Mouse (Mus musculus): ENCODE measurements around the gene Rybp. TPM values are rescaled to one million over a fixed set of nuclear protein-coding genes. Genes with fewer than 3 reads are reported as not detected.
A peak's percentile ranks its signal among the peaks of the same experiment; 100 is the strongest.

Gene Rybp
- total and polyA plus RNA-seq, 3 experiments, result 4.4 to 37.7 (median 27.1) TPM

DNA sequence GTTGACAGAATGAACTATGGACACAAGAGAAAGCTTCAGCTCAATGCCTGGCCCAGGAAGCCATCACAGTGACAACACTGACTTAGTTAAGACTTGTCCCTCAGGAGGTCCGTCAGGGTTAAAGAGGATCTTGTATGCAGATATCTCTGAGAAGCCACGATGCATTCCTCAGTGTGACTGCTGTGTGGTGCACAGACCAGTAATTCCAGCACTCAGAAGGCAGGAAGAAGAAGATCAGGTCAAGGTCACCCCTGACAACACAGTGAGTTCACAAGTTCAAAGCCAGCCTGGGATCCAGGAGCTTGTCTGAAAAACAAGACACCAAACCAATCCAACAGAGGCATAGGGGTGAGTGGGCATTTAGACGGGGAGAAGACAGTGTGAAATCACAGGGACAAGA, 67.3 kb downstream of the Rybp start:
- no peak for DNase-seq

DNA sequence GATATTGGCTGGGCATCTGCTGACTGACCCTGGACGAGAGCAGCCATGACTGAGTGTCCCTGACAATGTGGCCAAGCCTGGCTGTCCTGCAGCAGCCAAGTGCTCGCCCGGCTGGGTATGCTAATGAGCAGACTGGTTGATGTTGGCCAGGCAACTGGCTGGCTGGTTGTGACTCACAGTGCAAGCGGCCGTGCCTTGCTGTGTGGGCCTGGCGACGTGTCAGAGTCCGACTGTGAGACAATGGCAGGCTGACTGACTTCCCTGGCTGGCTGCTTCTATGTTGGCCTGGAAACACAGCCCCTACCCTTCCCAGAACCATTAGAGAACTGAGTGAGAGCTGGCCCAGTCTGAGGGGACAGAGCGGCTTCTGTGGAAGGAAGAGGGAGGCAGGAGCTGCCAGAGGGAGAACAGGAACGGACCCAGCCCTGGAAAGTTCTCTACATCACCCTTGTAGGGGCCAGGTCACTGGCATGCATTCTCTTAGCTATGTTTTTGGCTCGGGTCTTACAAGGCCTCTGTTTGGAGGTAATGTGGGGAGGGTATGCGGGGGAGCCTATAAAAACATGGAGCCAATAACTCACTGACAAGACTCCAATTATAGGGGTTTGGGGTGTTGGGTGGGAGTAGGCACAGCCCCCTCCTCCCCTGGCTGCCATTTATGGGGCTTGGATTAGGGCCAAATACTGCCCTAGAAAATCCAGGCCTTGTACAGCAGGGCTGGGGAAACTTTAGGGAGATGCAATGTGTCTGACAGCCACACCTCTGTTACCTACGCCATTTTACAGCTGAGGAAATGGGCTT, 68.5 kb downstream of the Rybp start:
- DNase-seq, result peak; percentile 93

DNA sequence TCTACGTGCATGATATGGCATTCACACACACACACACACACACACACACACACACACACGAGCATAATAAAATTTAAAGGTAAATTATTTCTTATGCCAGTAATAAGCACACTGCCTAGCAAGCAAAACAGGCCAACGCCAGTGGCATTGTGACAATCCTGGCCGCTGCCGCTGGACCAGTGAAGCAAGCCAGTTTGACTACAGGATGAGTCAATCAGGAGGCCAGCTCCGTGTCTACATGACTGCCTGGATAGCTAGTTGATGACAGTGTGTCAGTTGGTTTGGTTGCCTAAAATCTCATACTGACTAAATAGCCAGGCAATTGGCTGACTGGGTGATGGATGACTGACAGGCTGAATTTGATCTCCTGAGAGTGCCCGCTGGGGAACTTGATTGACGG, 69.8 kb downstream of the Rybp start:
- peak; percentile 59 for DNase-seq

DNA sequence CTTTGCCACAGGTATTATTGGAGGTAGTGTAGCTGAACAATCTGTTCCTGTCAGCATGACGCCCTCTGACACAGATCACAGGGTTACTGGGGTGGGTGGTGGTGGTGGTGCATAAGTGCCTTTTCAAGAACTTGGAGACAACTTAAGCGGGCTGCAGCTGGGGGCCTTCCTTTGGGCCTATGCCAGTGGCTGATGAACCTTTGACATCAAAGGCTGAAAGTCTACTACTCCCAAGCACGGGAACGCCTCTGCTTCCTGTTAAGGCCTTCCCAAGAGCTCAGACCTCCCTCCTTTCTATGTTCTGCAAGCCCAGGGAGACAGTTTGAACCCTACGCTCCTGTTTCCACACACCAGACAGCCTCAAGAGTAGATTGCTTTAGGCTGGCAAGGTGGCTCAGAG, 70.3 kb downstream of the Rybp start:
- no peak for DNase-seq

DNA sequence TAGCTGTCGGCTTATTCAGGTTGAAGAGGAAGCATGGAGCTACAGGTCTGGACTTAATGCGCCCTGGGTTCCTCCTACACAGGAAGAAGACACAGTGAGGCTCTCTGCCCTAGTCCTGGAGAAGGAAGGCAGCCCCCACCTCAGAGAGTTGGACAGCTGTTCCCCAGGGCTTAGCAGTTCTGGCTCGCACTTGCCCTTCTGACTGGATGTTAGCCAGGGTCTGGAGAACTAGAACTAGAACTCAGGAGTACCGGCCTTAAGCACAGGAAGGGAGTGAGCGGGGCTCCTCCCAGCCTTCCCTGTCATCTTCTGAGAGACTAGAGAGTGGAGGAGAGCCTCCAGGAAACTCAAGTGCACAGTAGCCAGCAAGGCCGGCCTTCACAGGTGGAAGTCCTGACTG, 71.5 kb downstream of the Rybp start:
- DNase-seq, result no peak

DNA sequence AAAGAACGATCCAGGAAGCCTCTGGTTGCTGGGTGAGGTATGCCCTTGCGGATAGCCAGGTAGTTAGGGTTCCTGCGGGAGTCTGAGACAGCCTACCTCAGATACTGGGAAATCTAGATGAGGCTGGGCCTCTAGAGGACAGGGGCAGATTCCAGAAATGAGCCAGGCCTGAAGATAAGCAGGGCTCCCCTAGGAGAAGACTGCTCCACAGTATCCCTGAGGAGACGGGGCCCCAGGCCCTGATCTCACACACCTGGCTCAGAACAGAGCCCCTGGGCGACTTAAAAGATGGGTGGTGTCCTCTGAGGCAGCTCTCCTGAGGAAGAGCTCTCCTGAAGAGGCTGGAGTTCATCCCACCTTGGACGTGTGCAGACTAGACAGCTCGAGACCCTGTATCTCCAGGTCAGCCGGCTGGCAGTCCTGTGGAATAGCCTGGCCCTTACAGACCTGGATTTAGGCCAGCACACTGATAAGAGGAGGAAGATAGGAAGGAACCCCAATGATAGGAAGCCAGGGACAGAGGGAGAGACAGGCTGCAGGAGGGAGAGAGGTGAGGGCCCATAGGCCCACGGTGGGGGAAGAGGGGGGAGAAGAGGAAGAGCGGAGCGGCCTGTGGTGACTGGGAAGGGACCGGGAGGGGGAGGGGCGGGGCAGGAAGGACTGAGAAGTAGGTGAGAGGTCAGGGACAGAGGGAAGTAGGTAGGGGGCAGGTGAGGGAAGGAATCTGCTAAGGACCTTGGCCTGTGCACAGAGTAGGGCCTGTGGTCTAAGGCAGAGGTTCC, 73.0 kb downstream of the Rybp start:
- DNase-seq, result no peak

DNA sequence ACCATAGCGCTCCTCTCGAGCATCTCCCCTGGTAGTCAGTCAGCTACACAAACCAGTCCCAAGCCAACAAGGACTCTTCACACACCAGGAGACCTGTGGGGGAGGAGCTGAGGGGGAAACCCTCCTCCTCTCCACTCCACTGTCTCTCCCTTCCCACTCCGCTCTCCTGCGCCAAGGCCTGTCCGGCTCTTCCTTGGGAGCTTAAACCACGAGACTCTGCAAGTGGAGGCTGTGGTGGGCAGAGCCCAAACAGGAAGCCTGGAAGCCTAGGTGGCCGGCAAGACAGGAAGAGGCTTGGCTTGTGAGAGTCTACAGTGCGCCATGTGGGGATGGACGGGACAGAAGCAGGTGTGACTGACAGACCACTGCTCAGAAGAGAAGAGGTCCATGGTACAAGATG, 73.7 kb downstream of the Rybp start:
- DNase-seq, result no peak

DNA sequence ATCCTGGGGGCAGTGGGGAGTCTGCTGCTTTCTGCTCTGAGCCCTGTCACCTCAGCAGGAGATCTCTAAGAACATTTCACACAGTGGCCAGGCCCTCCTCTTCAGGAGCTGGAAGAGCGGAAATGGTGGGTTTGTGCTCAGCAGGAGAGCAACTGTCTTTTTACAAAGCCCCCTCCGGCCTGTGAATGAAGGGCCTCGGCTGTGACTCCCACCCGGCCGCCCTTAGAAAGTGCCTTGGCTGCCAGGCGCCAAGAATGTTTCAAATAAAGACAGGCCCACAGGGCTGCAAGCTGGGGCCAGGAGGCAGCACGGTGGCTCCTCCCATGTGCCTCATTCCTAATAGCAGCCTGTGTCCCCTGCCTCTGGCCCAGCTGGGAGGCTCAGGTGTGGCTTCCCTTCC, 74.5 kb downstream of the Rybp start:
- DNase-seq, result no peak

DNA sequence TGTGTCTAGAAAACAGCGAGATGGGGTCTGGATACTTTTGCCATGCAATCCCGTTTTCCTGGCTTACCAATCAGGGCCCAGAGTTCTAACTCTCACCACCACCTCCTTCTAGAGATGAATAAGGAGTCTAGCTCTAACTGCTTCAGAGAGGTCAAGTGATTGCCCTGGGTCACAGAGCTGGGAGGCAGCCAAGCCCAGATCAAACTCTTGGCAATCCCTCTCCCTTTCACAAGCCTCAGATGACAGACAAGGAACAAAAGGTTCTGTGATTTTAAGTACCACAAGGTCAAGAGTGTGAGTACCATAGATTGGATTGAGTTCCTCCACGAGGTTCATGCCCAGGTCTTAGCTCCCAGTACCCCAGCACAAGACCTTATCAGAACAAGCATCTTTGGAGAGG, 75.6 kb downstream of the Rybp start:
- DNase-seq, result no peak

DNA sequence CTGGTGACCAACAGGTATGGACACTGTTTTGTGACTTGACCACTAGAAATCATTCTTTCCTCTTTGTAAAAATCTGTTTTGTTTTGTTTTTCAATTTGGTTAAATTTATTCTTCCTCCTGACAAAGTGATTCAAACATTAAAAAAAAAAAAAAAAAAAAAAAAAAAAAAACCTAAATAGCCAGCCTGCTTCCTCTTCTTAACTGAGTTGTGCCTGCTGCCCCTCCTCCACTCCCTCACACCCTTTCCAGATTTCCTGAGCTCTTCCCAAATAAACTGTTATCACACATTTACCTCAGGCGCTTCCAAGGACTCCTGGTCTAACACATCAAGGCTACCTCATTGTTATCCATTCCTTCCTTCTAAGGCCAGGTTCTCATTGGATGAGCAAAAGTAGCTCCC, 76.8 kb downstream of the Rybp start:
- no peak for DNase-seq

DNA sequence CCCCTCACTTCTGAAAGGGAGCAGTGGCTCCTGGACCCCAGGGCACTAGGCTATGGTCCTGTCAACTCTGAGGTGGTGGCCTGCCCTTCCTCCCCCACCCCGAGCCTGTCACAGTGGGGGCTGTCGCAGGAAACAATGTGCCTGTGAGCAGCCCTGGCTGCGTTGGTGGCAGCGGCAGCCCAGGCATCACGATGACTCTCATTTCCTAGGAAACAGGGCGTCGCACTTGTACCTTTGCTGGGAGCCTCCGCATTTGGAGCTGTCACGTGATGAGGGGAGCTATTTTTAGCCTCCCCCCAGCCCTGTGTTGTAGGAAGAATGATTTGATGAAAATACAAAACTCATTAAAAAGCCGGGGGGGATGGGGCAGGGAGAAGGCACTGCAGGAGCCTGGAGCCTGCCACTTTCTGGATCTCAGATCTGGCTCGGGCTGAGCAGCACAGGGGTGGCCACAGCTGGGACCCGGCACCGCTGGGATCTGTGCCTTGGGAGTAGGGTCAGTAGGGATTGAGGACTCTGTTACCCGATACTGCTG, 80.5 kb downstream of the Rybp start:
- DNase-seq, result no peak

DNA sequence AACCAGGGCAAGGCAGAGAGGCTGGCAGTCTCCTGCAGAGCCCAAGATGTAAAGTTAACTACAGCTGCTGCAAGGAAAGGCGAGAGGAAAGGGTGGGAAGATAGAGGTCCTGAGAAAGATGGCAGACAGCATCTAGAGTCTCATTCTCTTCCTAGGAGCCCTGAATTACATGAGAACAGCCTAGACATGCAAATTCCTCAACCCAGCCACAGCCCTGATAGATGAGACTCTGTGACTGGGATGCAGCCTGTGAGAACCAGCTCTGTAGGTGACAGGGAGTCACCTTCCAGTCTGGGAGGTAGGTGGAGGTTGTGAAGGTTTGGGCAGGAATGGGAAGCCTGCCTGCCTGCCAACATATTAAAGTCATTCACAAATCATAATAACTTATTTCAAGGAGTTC, 81.0 kb downstream of the Rybp start:
- DNase-seq, result no peak

DNA sequence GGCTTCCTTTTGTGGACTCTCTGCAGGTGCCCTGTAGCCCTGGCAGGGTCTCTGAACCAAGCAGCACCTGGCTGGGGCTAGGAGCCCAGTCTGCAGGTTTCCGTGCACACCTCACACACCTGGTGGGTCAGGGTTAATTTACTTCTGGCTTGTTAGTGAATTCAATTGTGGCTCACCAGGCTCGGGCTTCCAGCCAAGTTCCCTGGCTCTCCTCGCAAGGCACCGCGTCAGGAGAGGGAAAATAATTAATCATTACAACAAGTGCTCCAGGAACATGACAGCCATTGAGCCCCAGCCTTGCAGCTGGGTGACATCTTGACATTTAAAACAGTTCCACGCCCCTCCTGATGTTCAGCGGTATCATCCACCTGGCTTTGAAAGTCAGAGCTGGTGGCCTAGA, 82.8 kb downstream of the Rybp start:
- DNase-seq, result peak; percentile 65

DNA sequence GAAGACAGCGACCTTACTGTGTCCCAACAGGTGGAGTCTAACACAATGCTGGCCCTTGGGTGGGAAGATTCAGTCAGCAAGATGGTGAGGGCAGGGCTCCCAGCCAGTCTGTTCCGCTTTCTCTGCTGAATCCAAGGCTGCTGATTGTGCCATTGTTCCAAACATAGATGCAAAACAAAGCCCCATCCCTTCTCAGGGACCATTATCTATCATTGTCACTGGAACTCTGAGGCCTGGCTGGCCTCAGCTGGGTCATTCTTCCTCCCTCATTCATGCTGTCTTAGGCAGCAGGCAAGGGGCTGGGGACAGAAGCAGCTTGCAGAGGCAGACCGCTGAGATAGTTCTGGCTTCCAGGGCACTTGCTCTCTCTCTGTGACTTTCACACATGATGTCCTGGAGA, 83.8 kb downstream of the Rybp start:
- DNase-seq, result no peak

DNA sequence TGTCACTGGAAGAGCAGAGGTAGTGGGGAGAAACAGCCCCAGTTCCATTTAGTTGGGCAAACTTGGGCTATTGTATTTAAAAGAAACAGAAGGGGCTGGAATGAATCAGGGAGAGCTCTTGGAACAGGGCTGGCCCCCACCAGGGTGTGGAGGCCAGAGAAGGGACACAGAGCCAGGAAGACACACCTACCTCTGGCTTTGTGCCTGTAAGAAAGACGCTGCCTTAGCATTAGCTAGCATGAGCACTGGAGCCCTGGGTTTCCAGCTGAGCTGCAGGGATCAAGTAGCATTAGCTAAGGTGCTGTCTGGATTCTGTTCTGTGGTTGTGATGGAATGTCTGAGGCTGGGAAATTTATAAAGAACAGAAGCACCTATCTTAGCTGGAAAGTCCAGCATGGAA, 85.2 kb downstream of the Rybp start:
- DNase-seq, result no peak

DNA sequence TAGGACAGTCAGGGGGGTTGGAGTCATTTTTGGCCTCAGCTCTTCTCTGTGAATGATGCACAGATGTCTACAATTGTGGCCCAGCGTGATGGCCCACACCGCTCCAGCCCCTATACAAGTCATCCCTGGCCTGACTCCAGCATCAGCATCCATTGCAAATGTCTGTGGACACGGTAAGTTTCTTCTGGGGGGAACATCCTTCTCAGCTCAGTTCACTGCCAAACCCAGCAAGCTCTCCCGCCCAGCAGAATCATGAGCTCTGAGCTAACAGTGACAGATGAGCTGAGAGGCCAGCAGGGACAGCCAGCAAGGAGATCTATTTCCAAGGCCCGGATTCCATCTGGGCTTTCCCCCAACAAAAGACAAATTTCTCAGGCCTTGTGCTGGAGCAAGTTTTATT, 90.2 kb downstream of the Rybp start:
- DNase-seq, result peak; percentile 54

DNA sequence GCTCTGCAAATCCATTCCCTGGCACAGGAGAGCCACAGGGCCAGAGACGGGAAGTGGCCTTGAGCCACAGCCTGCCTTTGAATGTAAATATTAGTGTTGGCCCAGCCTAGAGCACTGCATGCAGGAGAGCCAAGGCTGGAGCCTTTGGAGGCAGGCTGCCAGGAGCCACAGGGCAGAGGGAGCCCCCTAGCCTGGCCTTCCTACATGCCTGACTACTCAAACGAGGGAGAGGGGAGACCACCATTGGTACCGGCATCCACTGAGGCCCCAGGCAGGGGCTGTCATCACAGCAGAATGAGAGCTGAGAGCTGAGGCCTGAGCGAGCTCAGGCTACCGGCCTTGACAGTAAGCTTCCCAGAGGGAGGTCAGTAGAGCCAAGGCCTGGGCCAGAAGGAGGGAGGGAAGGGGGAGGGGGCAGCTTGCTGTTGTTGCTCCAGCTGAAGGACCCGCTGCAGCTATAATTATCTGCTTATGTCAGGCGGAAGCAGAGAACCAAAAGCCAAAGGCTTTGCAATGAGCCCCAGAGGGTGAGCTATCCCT, 91.3 kb downstream of the Rybp start:
- DNase-seq, result peak; percentile 87

DNA sequence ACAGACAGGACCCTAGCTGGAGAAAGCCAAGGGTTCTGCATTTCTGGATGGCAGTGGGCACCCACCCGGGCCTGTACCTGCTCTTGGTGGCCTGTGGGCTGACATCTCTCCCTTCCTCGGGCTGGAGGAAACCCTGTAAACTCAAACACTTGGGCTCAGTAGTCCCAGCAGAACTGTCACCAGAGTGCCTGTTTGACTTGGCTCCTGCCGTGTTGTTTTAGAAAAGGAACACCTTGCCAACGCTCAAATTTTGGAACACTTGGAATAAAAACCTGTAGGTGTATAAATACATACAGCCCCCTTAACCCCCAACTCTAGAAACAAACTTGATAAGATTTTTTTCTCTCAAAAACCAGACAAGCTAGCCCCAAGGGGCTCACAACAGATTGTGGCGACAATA, 92.2 kb downstream of the Rybp start:
- no peak for DNase-seq

DNA sequence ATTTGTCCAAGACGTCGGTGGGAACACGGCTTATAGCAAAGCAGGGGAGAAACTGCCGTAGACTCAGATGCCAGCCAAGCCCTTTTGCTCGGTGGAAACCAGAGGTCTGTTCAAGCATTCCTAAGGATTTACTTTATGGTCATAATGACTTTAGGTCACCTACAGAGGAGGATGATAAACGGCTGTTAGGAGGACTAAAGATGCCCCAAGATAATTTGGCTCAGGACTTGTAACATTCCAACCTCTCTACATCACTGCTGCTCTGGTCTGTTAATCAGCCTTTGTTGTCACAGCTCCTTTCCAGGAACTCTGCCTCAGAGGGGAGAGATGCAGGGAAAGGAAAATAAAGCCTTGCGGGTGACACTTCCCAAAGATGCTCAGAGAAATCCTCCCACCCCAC, 93.5 kb downstream of the Rybp start:
- DNase-seq, result no peak

DNA sequence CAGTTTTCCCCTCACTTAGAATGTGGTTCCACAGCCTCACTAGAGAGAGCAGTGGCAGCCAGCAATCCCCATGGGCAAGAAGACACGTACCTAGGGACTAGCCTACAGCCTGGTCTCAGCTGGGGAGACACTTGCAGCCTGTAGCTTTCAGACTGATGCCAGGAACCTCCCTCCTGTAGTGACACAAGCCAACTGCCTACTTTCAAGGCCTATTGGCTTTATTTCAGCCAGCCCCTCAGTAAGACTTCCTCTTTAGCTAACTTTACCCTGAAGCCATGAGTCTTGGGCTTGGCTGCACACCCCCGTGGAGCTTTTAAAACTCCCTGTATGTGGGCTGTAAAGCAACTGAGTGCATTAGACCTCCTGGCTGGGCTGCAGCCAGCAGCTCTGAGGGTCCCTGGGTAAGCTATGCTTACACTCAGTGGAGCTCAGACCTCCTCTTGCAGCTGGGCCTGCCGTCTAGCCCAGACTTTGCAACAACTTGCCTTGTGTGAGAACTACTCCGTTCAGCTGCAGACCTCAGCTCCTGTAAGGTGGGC, 94.5 kb downstream of the Rybp start:
- DNase-seq, result no peak

DNA sequence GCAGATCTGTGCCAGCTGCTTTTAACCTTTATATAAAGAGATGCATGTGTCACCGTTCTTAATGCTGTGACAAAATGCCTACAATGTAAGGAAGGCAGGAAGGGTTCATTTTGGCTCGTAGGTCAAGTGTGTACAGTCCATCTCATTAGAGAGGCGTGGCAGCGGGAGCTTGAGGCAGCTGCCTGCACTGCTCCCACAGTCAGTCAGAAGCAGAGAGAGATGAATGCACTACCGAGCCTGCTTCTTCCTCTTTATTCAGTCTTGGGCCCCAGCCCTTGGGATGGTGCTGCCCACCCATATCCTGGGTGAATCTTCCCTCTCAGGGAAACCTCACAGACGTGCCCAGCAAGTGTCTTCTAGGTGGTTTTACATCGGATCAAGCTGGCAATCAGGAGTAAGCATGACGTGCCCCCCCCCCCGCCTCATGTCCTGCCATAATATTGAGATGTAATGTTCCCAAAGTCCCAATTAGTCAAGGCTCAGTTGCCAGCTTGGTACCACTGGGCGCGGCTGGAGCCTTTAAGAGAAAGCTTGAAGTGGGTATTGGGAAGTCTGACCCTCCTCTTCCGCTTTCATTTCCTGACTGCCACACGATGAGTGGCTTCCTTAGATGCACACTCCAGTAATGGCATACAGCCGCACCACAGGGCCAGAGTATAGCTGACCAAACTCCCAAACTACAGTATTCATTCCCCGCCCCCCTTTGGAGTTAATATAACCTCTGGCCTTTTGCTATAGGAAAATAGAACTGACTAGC, 96.3 kb downstream of the Rybp start:
- DNase-seq, result no peak

DNA sequence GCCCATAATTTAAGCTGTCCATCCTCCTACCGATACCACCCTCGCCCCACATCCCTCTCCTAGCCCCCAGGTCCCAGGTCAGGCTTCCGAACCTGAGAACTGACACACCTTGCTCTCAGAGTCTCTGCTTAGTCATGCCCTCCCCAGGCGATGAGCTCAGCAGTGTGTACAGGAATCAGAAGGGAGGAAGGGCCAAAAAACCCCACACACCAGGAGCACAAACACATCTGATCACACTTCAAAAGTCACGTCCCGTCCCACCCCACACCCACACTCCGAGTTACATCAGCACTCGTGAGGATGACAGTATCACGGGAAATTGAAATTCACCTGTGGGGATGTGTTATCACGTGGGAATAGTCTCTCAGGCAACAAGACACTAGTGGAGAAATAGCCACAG, 97.0 kb downstream of the Rybp start:
- DNase-seq, result no peak
